Mouse (Mus musculus): ENCODE measurements at regions not wholly inside any gene's neighbourhood (a gene's known extent, or its start where the extent isn't known, plus 50 kb on each side); places are given as distances from the start of the nearest gene placed in this dataset.

- TF ChIP-seq POLR2A (IDR thresholded peaks at IDR 0.05; ENCODE audit: low read depth, low read length), result no peak
- TF ChIP-seq CTCF (IDR thresholded peaks at IDR 0.05; ENCODE audit: extremely low read depth, insufficient read depth, insufficient read length, insufficient replicate concordance), result no peak
Measured at GRCm38 (mm10) chr12:79995521-79996094, 117.2 kb downstream of the Zfp36l1 start.
